Mouse (Mus musculus) stomach, embryonic 14.5 days (tissue): ENCODE results near the gene Sf3b4. TPM values are rescaled to one million over a fixed set of nuclear protein-coding genes. Genes with fewer than 3 reads are reported as not detected.

ENCODE experiments used
- ATAC-seq: fragments of 200-750 bp; cut with Nextera tagmentation; 2 replicates; pipeline ENCODE4 v1.8.0; 2017; ENCODE audit warnings: low read depth, moderate TSS enrichment; ENCODE audit not compliant: insufficient number of reproducible peaks, insufficient read depth, low FRiP score
- H3K27ac ChIP-seq: fragments of 300-500 bp; sonication (generic); 2 replicates; pipeline ENCODE4 v1.5.1; 2014; ENCODE audit warnings: mild to moderate bottlenecking, low read length, moderate library complexity, mixed read lengths
- H3K27me3 ChIP-seq: fragments of 300-500 bp; sonication (generic); 2 replicates; pipeline ENCODE4 v1.6.1; 2014; ENCODE audit warnings: low read length, control low read depth, mixed read lengths; ENCODE audit not compliant: control insufficient read depth, insufficient read depth
- H3K36me3 ChIP-seq: fragments of 300-500 bp; sonication (generic); 2 replicates; pipeline ENCODE4 v1.6.1; 2014; ENCODE audit warnings: mild to moderate bottlenecking, control low read depth, low read length, moderate library complexity, mixed read lengths; ENCODE audit not compliant: control insufficient read depth, insufficient read depth
- H3K4me1 ChIP-seq: fragments of 300-500 bp; sonication (generic); 2 replicates; pipeline ENCODE4 v1.6.1; 2014; ENCODE audit warnings: low read length, control low read depth, mixed read lengths; ENCODE audit not compliant: control insufficient read depth, insufficient read depth
- H3K4me2 ChIP-seq: fragments of 300-500 bp; sonication (generic); replicated peaks from 2 replicates; pipeline ENCODE4 v1.6.1; 2014; ENCODE audit warnings: low read depth, low read length, control low read depth
- H3K4me3 ChIP-seq: fragments of 300-500 bp; sonication (generic); 2 replicates; pipeline ENCODE4 v1.5.1; 2014; ENCODE audit warnings: low read depth, low read length, control low read depth
- H3K9ac ChIP-seq: fragments of 300-500 bp; sonication (generic); replicated peaks from 2 replicates; pipeline ENCODE4 v1.6.1; 2014; ENCODE audit warnings: low read depth, mild to moderate bottlenecking, control low read depth, low read length, moderate library complexity, mixed read lengths
- H3K9me3 ChIP-seq: fragments of 300-500 bp; sonication (generic); 2 replicates; pipeline ENCODE4 v1.6.1; 2016; ENCODE audit warnings: low read depth, low read length, control low read depth; ENCODE audit not compliant: control insufficient read depth
- WGBS: fragments of 180-500 bp; shearing (Covaris S2); extraction: QIAGEN DNeasy Blood & Tissue Kit; methylation state at CpG from one replicate; pipeline ENCODE4 v1.1.7; 2014; 5-methylcytosine and 5-hydroxymethylcytosine counted together
- polyA plus RNA-seq: library from polyadenylated mRNA; unstranded; fragments of >200 nt; fragmentation: Nextera tagmentation; extraction: Ambion mirVana; gene quantifications from 2 replicates; pipeline ENCODE4 v1.2.1, GENCODE M21; 2014

Sf3b4 gene
- polyA plus RNA-seq, 1 experiment from 2014 or later = 166 TPM

GRCm38 (mm10) chr3:96152611-96153010, 19.5 kb upstream of the Sf3b4 start:
- Histone ChIP-seq H3K4me1 (no peaks in the 10 kb centered on the region), H3K4me3 (no peak overlapping the region), H3K27ac (no peak overlapping the region), H3K9me3 (no peaks in the 10 kb centered on the region), H3K4me2 (no peak overlapping the region), H3K36me3 (peaks cover 46% of the 10 kb centered on the region), H3K27me3 (no peaks in the 10 kb centered on the region), H3K9ac (no peak overlapping the region)
- 92% methylated on average over 5 of the region's 5 CpGs for WGBS
- no peak for ATAC-seq

GRCm38 (mm10) chr3:96155501-96155900, 16.6 kb upstream of the Sf3b4 start:
- Histone ChIP-seq H3K4me3 (no peak overlapping the region), H3K36me3 (peaks cover 44% of the 10 kb centered on the region), H3K27me3 (no peaks in the 10 kb centered on the region), H3K9me3 (no peaks in the 10 kb centered on the region), H3K27ac (no peak overlapping the region), H3K9ac (no peak overlapping the region), H3K4me1 (peaks cover 9% of the 10 kb centered on the region), H3K4me2 (no peak overlapping the region)
- ATAC-seq = no peak
- WGBS = 80% methylated on average over 8 of the region's 8 CpGs

GRCm38 (mm10) chr3:96159820-96160219, 12.3 kb upstream of the Sf3b4 start:
- H3K9me3 ChIP-seq = no peaks in the 10 kb centered on the region
- no peak overlapping the region for H3K4me3 ChIP-seq
- peaks cover 4% of the 10 kb centered on the region for H3K36me3 ChIP-seq
- no peak for ATAC-seq
- peak overlapping the region; percentile 92 for H3K4me2 ChIP-seq
- 69% methylated on average over 4 of the region's 4 CpGs for WGBS
- H3K27ac ChIP-seq = peak overlapping the region; percentile 85
- peaks cover 21% of the 10 kb centered on the region for H3K4me1 ChIP-seq
- H3K27me3 ChIP-seq = no peaks in the 10 kb centered on the region
- H3K9ac ChIP-seq = no peak overlapping the region

- Histone ChIP-seq H3K36me3 (no peaks in the 10 kb centered on the region; the same call in 1 of the 2 replicates), H3K9ac (no peak overlapping the region), H3K4me3 (peak overlapping the region; percentile 49; the same call in 1 of the 2 replicates), H3K4me1 (peaks cover 21% of the 10 kb centered on the region), H3K9me3 (no peaks in the 10 kb centered on the region), H3K27ac (peak overlapping the region; percentile 85), H3K27me3 (no peaks in the 10 kb centered on the region), H3K4me2 (peak overlapping the region; percentile 92)
- ATAC-seq = peak; percentile 70
- 32% methylated on average over 4 of the region's 4 CpGs for WGBS
Observed at GRCm38 (mm10) chr3:96160222-96160802, 11.8 kb upstream of the Sf3b4 start.

GRCm38 (mm10) chr3:96160803-96161516, 11.2 kb upstream of the Sf3b4 start:
- Histone ChIP-seq H3K4me2 (peak overlapping the region; percentile 92), H3K27me3 (no peaks in the 10 kb centered on the region), H3K36me3 (no peaks in the 10 kb centered on the region), H3K9me3 (no peaks in the 10 kb centered on the region), H3K9ac (peak overlapping the region; percentile 55), H3K4me1 (peaks cover 21% of the 10 kb centered on the region), H3K27ac (peak overlapping the region; percentile 85), H3K4me3 (peak overlapping the region; percentile 49)
- under 1% methylated on average over 12 of the region's 12 CpGs for WGBS
- peak; percentile 82 for ATAC-seq

GRCm38 (mm10) chr3:96161869-96162840, 10.0 kb upstream of the Sf3b4 start, which contains the start of gene Mtmr11:
Gene Mtmr11, plus strand, starts transcription at chr3:96162004.
- Histone ChIP-seq H3K4me1 (peaks cover 21% of the 10 kb centered on the region), H3K36me3 (no peaks in the 10 kb centered on the region), H3K4me3 (peak within 1 kb of the TSS; percentile 49), H3K4me2 (peak within 1 kb of the TSS; percentile 92), H3K27me3 (no peaks in the 10 kb centered on the region), H3K9me3 (no peaks in the 10 kb centered on the region), H3K27ac (peak within 1 kb of the TSS; percentile 85), H3K9ac (peak within 1 kb of the TSS; percentile 55)
- 3% methylated on average over 16 of the region's 16 CpGs for WGBS
- 0 out of 2 replicates have a peak, but pooled peaks have one; percentile 5 for ATAC-seq

GRCm38 (mm10) chr3:96163040-96163439, 9.1 kb upstream of the Sf3b4 start:
- no peak for ATAC-seq
- no peak overlapping the region for H3K9ac ChIP-seq
- peaks cover 21% of the 10 kb centered on the region for H3K4me1 ChIP-seq
- peak overlapping the region; percentile 92 for H3K4me2 ChIP-seq
- WGBS = 95% methylated on average over 6 of the region's 6 CpGs
- no peaks in the 10 kb centered on the region; the same call in 1 of the 2 replicates for H3K36me3 ChIP-seq
- H3K27ac ChIP-seq = no peak overlapping the region; the same call in 1 of the 2 replicates
- peak overlapping the region; percentile 49; the same call in 1 of the 2 replicates for H3K4me3 ChIP-seq
- no peaks in the 10 kb centered on the region for H3K27me3 ChIP-seq
- no peaks in the 10 kb centered on the region for H3K9me3 ChIP-seq
